Mouse (Mus musculus): Measurements from ENCODE around the gene Elk3. TPM values are rescaled to one million over a fixed set of nuclear protein-coding genes. Genes with fewer than 3 reads are reported as not detected.

The Elk3 gene
- polyA plus RNA-seq, 1 experiment: 37.4 TPM

DNA sequence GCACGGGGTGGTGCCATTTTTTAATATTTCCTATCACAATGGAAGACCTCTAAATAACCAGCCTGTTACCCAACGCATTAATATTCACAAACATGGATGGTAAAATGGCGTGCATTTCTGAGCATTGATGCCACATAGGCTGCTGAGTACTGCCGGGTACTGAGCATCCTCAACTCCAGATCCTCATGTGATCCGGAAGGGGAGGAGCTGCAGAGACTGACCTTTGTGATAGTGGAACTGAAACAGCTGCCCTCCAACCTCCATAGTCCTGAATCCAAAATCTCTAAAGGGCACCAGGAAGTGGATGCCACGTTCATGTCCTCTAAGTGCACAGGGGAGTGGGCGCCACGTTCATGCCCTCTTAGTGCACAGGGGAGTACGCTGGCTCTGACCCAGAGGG lies 31.9 kb downstream of the Elk3 start:
- no peak overlapping the region for H3K4me3 ChIP-seq (ENCODE audit: extremely low read depth, insufficient read depth, insufficient read length)
- no peak for TF ChIP-seq CTCF (IDR thresholded peaks at IDR 0.05; ENCODE audit: extremely low read depth, insufficient read depth, insufficient read length, insufficient replicate concordance)
- TF ChIP-seq POLR2A (IDR thresholded peaks at IDR 0.05; ENCODE audit: low read depth, low read length): no peak
- no peak overlapping the region for H3K27ac ChIP-seq (ENCODE audit: insufficient read depth, low read length)
- H3K36me3 ChIP-seq (ENCODE audit: control insufficient read depth, insufficient read depth, low read length): peaks cover 10% of the 10 kb centered on the region
- 91% methylated on average over 9 of the region's 9 CpGs for WGBS
- peaks cover 12% of the 10 kb centered on the region; the same call in 1 of the 2 replicates for H3K4me1 ChIP-seq (ENCODE audit: control insufficient read depth, insufficient read depth, insufficient read length)
- no peaks in the 10 kb centered on the region for H3K27me3 ChIP-seq (ENCODE audit: control insufficient read depth, insufficient read depth, low read length)
- no peak for DNase-seq (ENCODE audit: low read depth in 1 of 2, low spot score in 2 of 2)

GRCm38 (mm10) chr10:93278361-93278760 lies 32.6 kb downstream of the Elk3 start:
- Histone ChIP-seq H3K4me3 (ENCODE audit: extremely low read depth, insufficient read depth, insufficient read length) (no peak overlapping the region), H3K27me3 (ENCODE audit: control insufficient read depth, insufficient read depth, low read length) (no peaks in the 10 kb centered on the region), H3K4me1 (ENCODE audit: control insufficient read depth, insufficient read depth, insufficient read length) (peaks cover 13% of the 10 kb centered on the region; the same call in 1 of the 2 replicates), H3K27ac (ENCODE audit: insufficient read depth, low read length) (no peak overlapping the region), H3K36me3 (ENCODE audit: control insufficient read depth, insufficient read depth, low read length) (peaks cover 7% of the 10 kb centered on the region)
- WGBS: 88% methylated on average over 8 of the region's 8 CpGs
- TF ChIP-seq POLR2A (IDR thresholded peaks at IDR 0.05; ENCODE audit: low read depth, low read length) (no peak), CTCF (IDR thresholded peaks at IDR 0.05; ENCODE audit: extremely low read depth, insufficient read depth, insufficient read length, insufficient replicate concordance) (no peak)
- no peak for DNase-seq (ENCODE audit: low read depth in 1 of 2, low spot score in 2 of 2)

DNA sequence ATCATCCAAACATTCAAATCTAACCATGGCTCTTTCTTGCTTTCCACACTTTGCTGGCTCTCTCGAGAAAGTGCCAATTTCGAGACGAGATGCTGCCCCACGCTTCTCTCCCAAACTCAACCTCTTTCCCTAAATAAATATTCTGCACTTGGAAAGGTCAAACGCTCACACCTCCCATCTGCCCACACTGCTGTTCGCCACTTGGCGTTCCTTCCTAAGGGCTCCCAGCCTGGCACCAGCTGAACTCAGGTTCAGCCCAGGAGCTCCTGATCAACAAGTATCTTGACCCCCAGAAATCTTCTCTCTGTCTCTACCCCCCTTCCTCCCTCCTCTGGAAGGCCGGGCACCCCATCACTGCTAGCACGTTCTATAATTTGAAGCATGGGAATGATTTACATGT lies 34.1 kb downstream of the Elk3 start:
- TF ChIP-seq POLR2A (IDR thresholded peaks at IDR 0.05; ENCODE audit: low read depth, low read length) (no peak), CTCF (IDR thresholded peaks at IDR 0.05; ENCODE audit: extremely low read depth, insufficient read depth, insufficient read length, insufficient replicate concordance) (no peak)
- Histone ChIP-seq H3K4me1 (ENCODE audit: control insufficient read depth, insufficient read depth, insufficient read length) (peaks cover 26% of the 10 kb centered on the region; the same call in 1 of the 2 replicates), H3K36me3 (ENCODE audit: control insufficient read depth, insufficient read depth, low read length) (peaks cover 5% of the 10 kb centered on the region; the same call in 1 of the 2 replicates), H3K27ac (ENCODE audit: insufficient read depth, low read length) (no peak overlapping the region), H3K27me3 (ENCODE audit: control insufficient read depth, insufficient read depth, low read length) (no peaks in the 10 kb centered on the region), H3K4me3 (ENCODE audit: extremely low read depth, insufficient read depth, insufficient read length) (no peak overlapping the region)
- WGBS: 89% methylated on average over 9 of the region's 9 CpGs
- DNase-seq (ENCODE audit: low read depth in 1 of 2, low spot score in 2 of 2): no peak

- Histone ChIP-seq H3K4me3 (ENCODE audit: extremely low read depth, insufficient read depth, insufficient read length) (no peak overlapping the region), H3K27me3 (ENCODE audit: control insufficient read depth, insufficient read depth, low read length) (no peaks in the 10 kb centered on the region), H3K27ac (ENCODE audit: insufficient read depth, low read length) (no peak overlapping the region), H3K36me3 (ENCODE audit: control insufficient read depth, insufficient read depth, low read length) (peaks cover 4% of the 10 kb centered on the region; the same call in 1 of the 2 replicates), H3K4me1 (ENCODE audit: control insufficient read depth, insufficient read depth, insufficient read length) (peaks cover 26% of the 10 kb centered on the region; the same call in 1 of the 2 replicates)
- DNase-seq (ENCODE audit: low read depth in 1 of 2, low spot score in 2 of 2): no peak
- 76% methylated on average over 16 of the region's 16 CpGs for WGBS
- no peak for TF ChIP-seq POLR2A (IDR thresholded peaks at IDR 0.05; ENCODE audit: low read depth, low read length)
- TF ChIP-seq CTCF (IDR thresholded peaks at IDR 0.05; ENCODE audit: extremely low read depth, insufficient read depth, insufficient read length, insufficient replicate concordance): no peak
Measured at GRCm38 (mm10) chr10:93276349-93276763, 34.6 kb downstream of the Elk3 start.

DNA sequence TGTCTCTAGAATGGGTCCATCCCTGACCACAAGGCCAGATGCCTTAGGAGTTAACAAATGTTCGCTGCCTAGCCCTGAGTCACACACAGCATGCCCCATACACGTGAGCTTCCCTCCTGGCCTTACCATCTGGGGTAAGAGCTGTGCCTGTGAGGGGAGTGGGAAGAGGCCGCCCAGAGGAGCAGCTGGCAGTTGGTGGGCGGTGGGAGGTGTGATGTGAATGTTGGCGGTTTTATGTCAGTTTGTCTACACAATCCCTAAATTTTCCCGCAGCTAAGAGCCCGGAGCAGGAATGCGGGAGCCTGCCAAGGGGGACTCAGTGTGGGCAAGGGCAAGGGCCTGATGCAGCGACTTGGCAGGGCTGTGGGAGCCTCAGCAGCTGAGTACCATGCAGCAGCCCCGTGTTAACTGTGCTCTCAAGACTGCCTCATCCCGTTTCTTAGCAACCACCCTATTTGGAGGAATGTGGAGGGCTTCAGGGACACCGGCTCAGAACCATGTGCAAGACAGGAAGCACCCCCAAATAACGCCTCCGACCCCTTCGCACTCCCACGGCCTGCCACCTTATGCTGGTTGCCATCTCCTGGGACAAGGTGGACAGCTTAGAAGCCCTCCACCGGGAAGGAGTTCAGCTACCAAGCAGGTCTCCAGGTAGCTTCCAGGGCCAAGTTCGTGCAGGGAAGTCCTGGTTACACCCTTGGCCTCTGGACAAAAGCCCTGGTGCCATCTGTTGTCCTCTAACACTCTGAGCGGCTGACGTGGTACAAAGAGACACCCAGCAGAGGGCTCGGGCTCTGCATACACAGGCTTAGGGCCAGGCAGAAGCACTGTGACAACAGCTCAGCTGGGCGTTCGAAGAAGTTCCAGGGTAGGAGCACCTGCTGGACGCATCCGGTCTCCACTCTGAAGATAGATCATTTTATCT lies 35.5 kb downstream of the Elk3 start:
- no peaks in the 10 kb centered on the region; the same call in none of the 2 replicates for H3K36me3 ChIP-seq (ENCODE audit: control insufficient read depth, insufficient read depth, low read length)
- 85% methylated on average over 25 of the region's 25 CpGs for WGBS
- no peak overlapping the region for H3K4me3 ChIP-seq (ENCODE audit: extremely low read depth, insufficient read depth, insufficient read length)
- peaks cover 26% of the 10 kb centered on the region; the same call in 1 of the 2 replicates for H3K4me1 ChIP-seq (ENCODE audit: control insufficient read depth, insufficient read depth, insufficient read length)
- no peaks in the 10 kb centered on the region for H3K27me3 ChIP-seq (ENCODE audit: control insufficient read depth, insufficient read depth, low read length)
- peak overlapping the region; percentile 69 for H3K27ac ChIP-seq (ENCODE audit: insufficient read depth, low read length)
- TF ChIP-seq POLR2A (IDR thresholded peaks at IDR 0.05; ENCODE audit: low read depth, low read length): no peak
- TF ChIP-seq CTCF (IDR thresholded peaks at IDR 0.05; ENCODE audit: extremely low read depth, insufficient read depth, insufficient read length, insufficient replicate concordance): no peak
- DNase-seq (ENCODE audit: low read depth in 1 of 2, low spot score in 2 of 2): no peak

- Histone ChIP-seq H3K27me3 (ENCODE audit: control insufficient read depth, insufficient read depth, low read length) (no peaks in the 10 kb centered on the region), H3K27ac (ENCODE audit: insufficient read depth, low read length) (peak overlapping the region; percentile 69), H3K36me3 (ENCODE audit: control insufficient read depth, insufficient read depth, low read length) (no peaks in the 10 kb centered on the region; the same call in none of the 2 replicates), H3K4me1 (ENCODE audit: control insufficient read depth, insufficient read depth, insufficient read length) (peaks cover 26% of the 10 kb centered on the region; the same call in 1 of the 2 replicates), H3K4me3 (ENCODE audit: extremely low read depth, insufficient read depth, insufficient read length) (no peak overlapping the region)
- TF ChIP-seq CTCF (IDR thresholded peaks at IDR 0.05; ENCODE audit: extremely low read depth, insufficient read depth, insufficient read length, insufficient replicate concordance): no peak
- no peak for TF ChIP-seq POLR2A (IDR thresholded peaks at IDR 0.05; ENCODE audit: low read depth, low read length)
- DNase-seq (ENCODE audit: low read depth in 1 of 2, low spot score in 2 of 2): peak in 1 of 2 experiments; percentile 58
- 19% methylated on average over 2 of the region's 2 CpGs for WGBS
Measured at GRCm38 (mm10) chr10:93274277-93274696, 36.6 kb downstream of the Elk3 start.
